Mouse (Mus musculus) neural tube, embryonic 13.5 days (tissue): ENCODE results near the gene Mff. TPM values are rescaled to one million over a fixed set of nuclear protein-coding genes. Genes with fewer than 3 reads are reported as not detected.

ENCODE experiments used
- ATAC-seq: fragments of 200-750 bp; cut with Nextera tagmentation; 2 replicates; pipeline ENCODE4 v1.8.0; 2017; ENCODE audit warnings: low read depth, mild to moderate bottlenecking, moderate TSS enrichment, moderate library complexity
- H3K27ac ChIP-seq: fragments of 300-500 bp; sonication (generic); replicated peaks from 2 replicates; pipeline ENCODE4 v1.5.1; 2015; ENCODE audit warnings: moderate library complexity, mild to moderate bottlenecking, inconsistent platforms
- H3K27me3 ChIP-seq: fragments of 300-500 bp; sonication (generic); 2 replicates; pipeline ENCODE4 v1.6.1; 2015; ENCODE audit warnings: mild to moderate bottlenecking, inconsistent platforms
- H3K36me3 ChIP-seq: fragments of 300-500 bp; sonication (generic); 2 replicates; pipeline ENCODE4 v1.6.1; 2015; ENCODE audit warnings: mild to moderate bottlenecking, inconsistent platforms
- H3K4me1 ChIP-seq: fragments of 300-500 bp; sonication (generic); replicated peaks from 2 replicates; pipeline ENCODE4 v1.6.1; 2015; ENCODE audit warnings: inconsistent platforms
- H3K4me2 ChIP-seq: fragments of 300-500 bp; sonication (generic); 2 replicates; pipeline ENCODE4 v1.6.1; 2015; ENCODE audit warnings: inconsistent platforms, mild to moderate bottlenecking, moderate library complexity
- H3K4me3 ChIP-seq: fragments of 300-500 bp; sonication (generic); 2 replicates; pipeline ENCODE4 v1.5.1; 2015; ENCODE audit warnings: mild to moderate bottlenecking, inconsistent platforms
- H3K9ac ChIP-seq: fragments of 300-500 bp; sonication (generic); 2 replicates; pipeline ENCODE4 v1.6.1; 2015; ENCODE audit warnings: moderate library complexity, mild to moderate bottlenecking, inconsistent platforms
- H3K9me3 ChIP-seq: fragments of 300-500 bp; sonication (generic); 2 replicates; pipeline ENCODE4 v1.6.1; 2016; ENCODE audit warnings: inconsistent platforms
- WGBS: fragments of 180-500 bp; shearing (Covaris S2); methylation state at CpG from one replicate; pipeline ENCODE4 v1.1.7; 2015; 5-methylcytosine and 5-hydroxymethylcytosine counted together
- polyA plus RNA-seq: library from polyadenylated mRNA; unstranded; fragments of >200 nt; fragmentation: Nextera tagmentation; extraction: Ambion mirVana; gene quantifications from 2 replicates; pipeline ENCODE4 v1.2.1, GENCODE M21; 2015

Mff gene
- polyA plus RNA-seq, 1 experiment from 2014 or later = 360 TPM

DNA sequence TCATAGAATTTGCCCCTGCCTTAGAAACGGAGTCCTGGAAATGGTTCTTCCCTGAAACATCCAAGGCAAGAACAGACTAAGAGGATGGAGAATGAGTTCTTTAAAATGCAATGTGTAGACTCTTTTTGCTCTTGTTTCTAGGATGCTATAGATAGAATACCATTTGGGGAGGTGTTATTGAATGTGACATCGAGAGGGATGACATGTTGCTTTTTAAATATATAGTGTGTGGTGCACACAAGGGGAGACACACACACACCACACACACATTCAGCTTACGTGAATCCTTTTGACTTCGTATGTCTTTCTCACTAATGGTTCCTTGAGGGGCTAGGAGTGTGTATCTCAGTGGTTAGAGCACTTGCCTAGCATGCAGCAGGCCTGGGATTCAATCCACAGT is 50.6 kb downstream of the Mff start:
- Histone ChIP-seq H3K36me3 (no peaks in the 10 kb centered on the region), H3K27ac (no peak overlapping the region), H3K9me3 (no peaks in the 10 kb centered on the region), H3K4me2 (no peak overlapping the region), H3K4me3 (no peak overlapping the region), H3K27me3 (no peaks in the 10 kb centered on the region), H3K9ac (no peak overlapping the region), H3K4me1 (no peaks in the 10 kb centered on the region)
- 95% methylated on average over 4 of the region's 4 CpGs for WGBS
- ATAC-seq = no peak

DNA sequence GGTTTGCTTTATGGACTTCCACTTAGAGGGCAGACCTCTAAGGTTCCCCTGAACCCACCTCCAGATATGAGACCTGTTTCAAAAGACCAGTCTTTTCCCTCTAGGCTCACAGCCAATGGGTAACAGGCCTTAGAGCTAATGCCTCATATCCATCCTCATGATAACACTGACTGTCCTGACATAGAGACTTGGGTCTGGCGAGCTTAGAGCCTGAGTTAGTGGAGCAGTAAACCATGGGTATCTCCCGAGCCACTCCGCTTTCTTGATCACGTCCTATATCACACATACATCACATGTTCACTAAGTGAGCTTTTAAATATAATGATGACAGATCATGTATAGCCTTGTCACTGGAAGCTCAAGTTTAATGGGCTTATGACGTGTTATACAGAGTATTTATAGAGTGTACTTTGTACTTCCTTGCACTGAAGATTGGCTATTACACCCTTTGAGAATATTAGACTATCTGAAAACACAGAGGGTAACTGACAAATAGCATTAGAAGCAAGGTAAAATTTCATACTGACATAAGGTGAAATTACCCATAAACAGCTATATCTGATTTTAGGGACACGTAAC is 54.8 kb downstream of the Mff start:
- Histone ChIP-seq H3K4me1 (no peaks in the 10 kb centered on the region), H3K9ac (no peak overlapping the region), H3K9me3 (no peaks in the 10 kb centered on the region), H3K27ac (no peak overlapping the region), H3K4me3 (no peak overlapping the region), H3K36me3 (no peaks in the 10 kb centered on the region), H3K27me3 (no peaks in the 10 kb centered on the region), H3K4me2 (no peak overlapping the region)
- no peak for ATAC-seq
- 84% methylated on average over 6 of the region's 6 CpGs for WGBS

- no peak overlapping the region for H3K9ac ChIP-seq
- no peaks in the 10 kb centered on the region for H3K9me3 ChIP-seq
- H3K4me1 ChIP-seq = 0 out of 2 replicates have a peak, but pooled peaks cover 3% of the 10 kb centered on the region
- ATAC-seq = no peak
- H3K27ac ChIP-seq = no peak overlapping the region
- no peak overlapping the region for H3K4me2 ChIP-seq
- no peaks in the 10 kb centered on the region for H3K36me3 ChIP-seq
- WGBS = 79% methylated on average over 3 of the region's 3 CpGs
- H3K4me3 ChIP-seq = no peak overlapping the region
- no peaks in the 10 kb centered on the region for H3K27me3 ChIP-seq
Measured at GRCm38 (mm10) chr1:82783559-82783958, 58.9 kb downstream of the Mff start.

DNA sequence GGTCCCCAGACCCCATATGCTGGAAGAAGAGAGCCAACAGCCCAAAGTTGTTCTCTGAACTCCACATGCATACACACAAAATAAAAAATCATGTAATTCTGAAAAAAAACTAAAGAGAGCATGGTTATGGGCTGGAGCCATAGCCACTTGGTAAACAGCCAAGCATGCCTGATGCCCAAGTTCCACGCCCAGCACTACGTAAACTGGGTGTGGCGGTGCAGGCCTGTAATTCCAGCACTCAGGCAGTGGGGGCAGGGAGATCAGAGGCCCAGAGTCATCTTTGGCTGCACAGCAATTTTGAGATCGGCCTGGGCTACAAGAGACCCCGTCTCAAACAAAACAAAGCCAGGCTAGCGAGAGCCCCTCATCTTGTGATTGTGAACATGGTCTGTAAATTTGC is 60.9 kb downstream of the Mff start:
- WGBS = 80% methylated on average over 6 of the region's 6 CpGs
- Histone ChIP-seq H3K9ac (no peak overlapping the region), H3K4me1 (0 out of 2 replicates have a peak, but pooled peaks cover 3% of the 10 kb centered on the region), H3K4me2 (no peak overlapping the region), H3K27me3 (no peaks in the 10 kb centered on the region), H3K36me3 (no peaks in the 10 kb centered on the region), H3K4me3 (no peak overlapping the region), H3K9me3 (no peaks in the 10 kb centered on the region), H3K27ac (no peak overlapping the region)
- ATAC-seq = no peak

- Histone ChIP-seq H3K9ac (no peak overlapping the region), H3K4me2 (no peak overlapping the region), H3K27ac (no peak overlapping the region), H3K27me3 (no peaks in the 10 kb centered on the region), H3K9me3 (no peaks in the 10 kb centered on the region), H3K4me3 (no peak overlapping the region), H3K4me1 (0 out of 2 replicates have a peak, but pooled peaks cover 3% of the 10 kb centered on the region), H3K36me3 (no peaks in the 10 kb centered on the region)
- 6% methylated on average over 2 of the region's 2 CpGs for WGBS
- peak; percentile 94 for ATAC-seq
Measured at GRCm38 (mm10) chr1:82787414-82787813, 62.7 kb downstream of the Mff start.

DNA sequence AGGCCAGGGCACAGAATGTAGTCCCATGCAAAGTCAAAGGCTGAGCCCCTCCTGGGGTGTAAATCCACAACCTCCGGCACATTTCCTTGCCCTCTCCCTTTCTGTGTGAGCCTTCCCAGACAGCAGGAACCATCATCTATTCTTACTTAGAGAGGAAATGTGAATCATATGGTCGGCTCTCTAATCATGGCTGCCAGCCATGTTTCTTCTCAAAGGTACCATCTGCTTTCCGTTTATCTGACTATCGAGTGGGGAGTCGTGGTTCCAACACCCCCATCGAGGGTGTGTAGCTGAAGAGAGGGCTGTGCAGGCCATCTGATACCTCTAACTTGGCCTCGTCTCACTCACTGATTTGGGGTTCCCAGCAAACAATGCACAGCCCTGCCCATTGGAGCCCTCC is 63.4 kb downstream of the Mff start:
- WGBS = 78% methylated on average over 7 of the region's 7 CpGs
- no peak overlapping the region for H3K27ac ChIP-seq
- no peak overlapping the region for H3K9ac ChIP-seq
- H3K27me3 ChIP-seq = no peaks in the 10 kb centered on the region
- H3K4me2 ChIP-seq = no peak overlapping the region
- no peak for ATAC-seq
- no peak overlapping the region for H3K4me3 ChIP-seq
- no peaks in the 10 kb centered on the region for H3K9me3 ChIP-seq
- no peaks in the 10 kb centered on the region for H3K36me3 ChIP-seq
- H3K4me1 ChIP-seq = 0 out of 2 replicates have a peak, but pooled peaks cover 3% of the 10 kb centered on the region

- Histone ChIP-seq H3K27me3 (no peaks in the 10 kb centered on the region), H3K4me3 (no peak overlapping the region), H3K36me3 (no peaks in the 10 kb centered on the region), H3K9me3 (no peaks in the 10 kb centered on the region), H3K4me2 (no peak overlapping the region), H3K9ac (no peak overlapping the region), H3K27ac (no peak overlapping the region), H3K4me1 (0 out of 2 replicates have a peak, but pooled peaks cover 8% of the 10 kb centered on the region)
- WGBS = 82% methylated on average over 11 of the region's 11 CpGs
- no peak for ATAC-seq
Measured at GRCm38 (mm10) chr1:82791105-82791504, 66.4 kb downstream of the Mff start.

- ATAC-seq = no peak
- Histone ChIP-seq H3K4me3 (no peak overlapping the region), H3K9ac (no peak overlapping the region), H3K36me3 (no peaks in the 10 kb centered on the region), H3K27ac (no peak overlapping the region), H3K4me1 (0 out of 2 replicates have a peak, but pooled peaks cover 8% of the 10 kb centered on the region), H3K4me2 (no peak overlapping the region), H3K27me3 (no peaks in the 10 kb centered on the region), H3K9me3 (no peaks in the 10 kb centered on the region)
- 93% methylated on average over 6 of the region's 6 CpGs for whole genome bisulfite sequencing
Measured at GRCm38 (mm10) chr1:82792238-82792637, 67.5 kb downstream of the Mff start.

DNA sequence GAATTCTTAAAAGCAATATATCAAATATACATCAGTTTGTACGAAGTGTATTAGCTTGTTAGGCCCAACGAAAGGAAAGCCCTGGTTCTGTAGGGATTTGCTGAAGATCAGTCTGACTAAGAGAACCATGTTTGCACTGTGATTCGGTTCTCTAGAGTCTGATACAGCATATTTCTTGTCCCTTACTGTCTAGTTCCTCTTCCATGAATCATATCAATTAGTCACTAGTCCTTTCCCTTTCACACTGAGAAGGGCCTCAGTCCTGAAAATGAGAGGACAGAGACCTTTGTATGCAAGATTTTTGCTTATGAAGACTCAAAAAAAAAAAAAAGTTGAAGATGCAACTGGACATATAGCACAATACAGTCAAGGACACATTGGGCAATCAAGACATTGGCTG is 68.4 kb downstream of the Mff start:
- no peaks in the 10 kb centered on the region for H3K36me3 ChIP-seq

DNA sequence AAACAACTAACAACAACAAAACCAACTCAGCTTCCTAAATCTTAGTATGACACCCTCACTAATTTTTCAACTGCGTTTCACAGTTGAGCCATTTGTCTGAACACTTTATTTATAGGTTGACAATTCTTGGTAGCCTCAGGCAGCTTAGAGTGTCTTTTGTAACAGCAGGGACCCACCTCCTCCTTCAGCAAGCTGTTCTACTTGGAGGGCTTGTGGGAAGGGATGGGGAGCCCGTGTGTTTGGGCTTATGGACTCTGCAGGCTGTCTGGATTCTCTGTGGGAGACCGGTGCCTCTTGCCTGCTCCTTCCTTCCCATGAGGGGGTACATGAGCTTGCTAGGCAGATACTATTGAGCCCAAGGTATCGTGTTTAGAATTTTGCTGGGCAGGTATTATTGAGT is 69.3 kb downstream of the Mff start:
- ATAC-seq = no peak
- Histone ChIP-seq H3K4me1 (peaks cover 10% of the 10 kb centered on the region; the same call in 1 of the 2 replicates), H3K4me3 (no peak overlapping the region), H3K27me3 (no peaks in the 10 kb centered on the region), H3K9ac (no peak overlapping the region), H3K36me3 (no peaks in the 10 kb centered on the region), H3K27ac (no peak overlapping the region), H3K9me3 (no peaks in the 10 kb centered on the region), H3K4me2 (no peak overlapping the region)
- 38% methylated on average over 4 of the region's 4 CpGs for WGBS

More for the DNA sequence above, 68.4 kb downstream of the Mff start:
- Histone ChIP-seq H3K4me1 (peaks cover 7% of the 10 kb centered on the region; the same call in 1 of the 2 replicates), H3K4me2 (no peak overlapping the region), H3K27me3 (no peaks in the 10 kb centered on the region), H3K27ac (no peak overlapping the region), H3K9ac (no peak overlapping the region), H3K4me3 (no peak overlapping the region), H3K9me3 (no peaks in the 10 kb centered on the region)
- 87% methylated on average over 3 of the region's 3 CpGs for WGBS
- ATAC-seq = no peak

GRCm38 (mm10) chr1:82795211-82795610 is 70.5 kb downstream of the Mff start:
- Histone ChIP-seq H3K27me3 (no peaks in the 10 kb centered on the region), H3K4me2 (no peak overlapping the region), H3K36me3 (no peaks in the 10 kb centered on the region), H3K27ac (no peak overlapping the region), H3K9ac (no peak overlapping the region), H3K9me3 (no peaks in the 10 kb centered on the region), H3K4me3 (no peak overlapping the region), H3K4me1 (peaks cover 10% of the 10 kb centered on the region; the same call in 1 of the 2 replicates)
- ATAC-seq = no peak
- 87% methylated on average over 2 of the region's 2 CpGs for WGBS

DNA sequence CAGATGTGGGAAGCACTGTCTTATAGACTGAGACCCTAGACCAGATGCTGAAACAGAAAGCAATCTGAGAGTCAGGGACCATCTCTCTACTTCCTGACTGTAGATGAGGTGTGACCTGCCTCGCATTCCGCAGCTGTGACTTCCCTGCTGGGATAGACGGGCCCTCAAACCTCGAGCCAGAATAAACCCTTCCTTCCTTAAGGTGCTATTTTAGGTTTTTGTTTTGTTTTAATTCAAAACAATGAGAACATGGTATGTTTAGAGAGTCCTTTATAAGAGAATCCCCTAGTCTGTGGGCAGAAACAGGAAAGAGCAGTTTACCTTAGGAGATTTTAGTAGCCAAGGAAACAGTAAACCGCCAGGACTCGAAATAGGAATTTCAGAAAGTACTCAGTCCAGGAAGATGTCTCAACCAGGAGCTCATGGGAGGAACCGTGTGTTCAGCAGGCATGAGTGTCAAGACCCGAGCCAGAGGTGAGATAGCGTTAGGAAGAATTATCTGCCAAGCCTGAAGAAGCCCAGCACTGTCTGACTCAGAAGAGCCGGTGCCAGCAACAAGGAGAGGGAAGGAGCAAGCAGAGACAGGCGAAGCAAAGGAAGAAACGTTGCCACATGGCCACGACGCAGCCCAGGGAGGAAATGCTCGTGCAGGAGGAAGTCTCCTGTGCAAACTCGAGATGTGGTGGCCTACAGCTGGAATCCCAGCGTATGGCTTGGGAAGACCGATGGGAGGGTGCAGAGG is 71.2 kb downstream of the Mff start:
- peaks cover 10% of the 10 kb centered on the region; the same call in 1 of the 2 replicates for H3K4me1 ChIP-seq
- no peak overlapping the region for H3K4me2 ChIP-seq
- H3K9me3 ChIP-seq = no peaks in the 10 kb centered on the region
- H3K4me3 ChIP-seq = no peak overlapping the region
- H3K27ac ChIP-seq = 0 out of 2 replicates have a peak overlapping the region, but pooled peaks have one; percentile 28
- no peak for ATAC-seq
- no peaks in the 10 kb centered on the region for H3K36me3 ChIP-seq
- H3K9ac ChIP-seq = no peak overlapping the region
- WGBS = 79% methylated on average over 18 of the region's 18 CpGs
- no peaks in the 10 kb centered on the region for H3K27me3 ChIP-seq
